Mouse (Mus musculus) heart, adult 10 weeks (tissue): ENCODE results near the gene Ckap5. TPM values are rescaled to one million over a fixed set of nuclear protein-coding genes. Genes with fewer than 3 reads are reported as not detected.

Experiments used
- polyA plus RNA-seq: library from polyadenylated mRNA; stranded (reverse); fragments of 350-450 nt; fragmentation: Illumina TruSeq; extraction: RNeasy Lipid Tissue Mini Kit (QIAGEN cat#74804); gene quantifications from one replicate; pipeline ENCODE4 v1.2.3, GENCODE M21; 2014; ENCODE audit warnings: low read depth, low replicate concordance

Gene Ckap5
- polyA plus RNA-seq, result 23.9 TPM

GRCm38 (mm10) chr2:91526294-91527146, at the start of gene Ckap5:
TSS of gene Ckap5 (plus strand) at chr2:91526762.

GRCm38 (mm10) chr2:91636229-91636628, 109.7 kb downstream of the Ckap5 start, which contains the start of gene F2:
TSS of gene F2 (minus strand) at chr2:91636414.

GRCm38 (mm10) chr2:91649553-91650359, 123.2 kb downstream of the Ckap5 start, which contains the start of the genes Zfp408 and Arhgap1:
TSS of gene Zfp408 (minus strand) at chr2:91649791.
TSS of gene Arhgap1 (plus strand) at chr2:91649860.

Other genes with a start within 250 kb of the Ckap5 start
- 11.0 TPM for gene 1110051M20Rik, start 82.1 kb upstream of the Ckap5 start, polyA plus RNA-seq
- 5.1 TPM for gene Lrp4, start 69.3 kb upstream of the Ckap5 start, polyA plus RNA-seq
- gene F2, start 109.7 kb downstream of the Ckap5 start, polyA plus RNA-seq, result 0.52 TPM
- gene Zfp408, start 123.0 kb downstream of the Ckap5 start, polyA plus RNA-seq, result 4.2 TPM
- gene Arhgap1, start 123.1 kb downstream of the Ckap5 start, polyA plus RNA-seq, result 28.1 TPM
- 54.0 TPM for gene Atg13, start 183.8 kb downstream of the Ckap5 start, polyA plus RNA-seq
- 9.1 TPM for gene Harbi1, start 184.1 kb downstream of the Ckap5 start, polyA plus RNA-seq
- gene Ambra1, start 203.4 kb downstream of the Ckap5 start, polyA plus RNA-seq, result 13.8 TPM